17 mouse cellular contexts compared by ENCODE assay signal in genomic region chr17:31400294-31400693, GRCm38 (mm10). TPM values are rescaled to one million over a fixed set of nuclear protein-coding genes. Genes with fewer than 3 reads are reported as not detected.
DNase-seq lines count a peak whose midpoint lies in the region; ATAC-seq and TF ChIP-seq lines count a peak whose summit lies in the region.
"Had no signal": no experiment of that assay in that cellular context is flagged by ENCODE, and none has a peak within 500 bp of the region (broad histone marks: within the 10 kb centered on the region; RNA-seq: fewer than 3 reads in every experiment).

No protein-coding gene starts in this region.

- H3K4me3 ChIP-seq in hindbrain, embryonic 16.5 days (ENCODE audit: low read length), result no peak overlapping the region
- no peak overlapping the region for H3K4me3 ChIP-seq in hindbrain, embryonic 14.5 days (replicated peaks; ENCODE audit: low read length)
- no peak overlapping the region for H3K4me3 ChIP-seq in lung, embryonic 15.5 days
- no peak overlapping the region for H3K4me3 ChIP-seq in stomach, embryonic 14.5 days (ENCODE audit: low read depth, low read length)
- no peak overlapping the region for H3K4me3 ChIP-seq in stomach, postnatal 0 days (ENCODE audit: low read depth, low read length)
- no peak overlapping the region for H3K4me3 ChIP-seq in heart, embryonic 12.5 days
- H3K4me3 ChIP-seq: hindbrain, embryonic 12.5 days; liver, embryonic 13.5 days had no signal

- no peaks in the 10 kb centered on the region for H3K9me3 ChIP-seq in hindbrain, embryonic 16.5 days (ENCODE audit: control insufficient read depth, low read length)
- H3K9me3 ChIP-seq in hindbrain, embryonic 14.5 days (ENCODE audit: control insufficient read depth, low read length), result no peaks in the 10 kb centered on the region
- no peaks in the 10 kb centered on the region for H3K9me3 ChIP-seq in lung, embryonic 15.5 days
- H3K9me3 ChIP-seq in stomach, embryonic 14.5 days (ENCODE audit: control insufficient read depth, low read depth, low read length), result no peaks in the 10 kb centered on the region
- no peaks in the 10 kb centered on the region for H3K9me3 ChIP-seq in stomach, postnatal 0 days (ENCODE audit: control insufficient read depth, low read length)
- H3K9me3 ChIP-seq in heart, embryonic 12.5 days (replicated peaks), result no peaks in the 10 kb centered on the region
- H3K9me3 ChIP-seq: hindbrain, embryonic 12.5 days; liver, embryonic 13.5 days had no signal

- ATAC-seq in hindbrain, embryonic 16.5 days, result peak; percentile 19; the same call in 1 of the 2 replicates
- no peak for ATAC-seq in hindbrain, embryonic 14.5 days (ENCODE audit: low FRiP score)
- ATAC-seq in lung, embryonic 15.5 days (ENCODE audit: borderline replicate concordance, extremely low read depth, low FRiP score, low TSS enrichment), result no peak
- ATAC-seq in stomach, embryonic 14.5 days (ENCODE audit: insufficient number of reproducible peaks, insufficient read depth, low FRiP score, low read depth), result 0 out of 2 replicates have a peak, but pooled peaks have one; percentile 23
- ATAC-seq in stomach, postnatal 0 days (ENCODE audit: low FRiP score, low TSS enrichment), result no peak
- no peak for ATAC-seq in heart, embryonic 12.5 days (ENCODE audit: insufficient number of reproducible peaks, low FRiP score)

- DNase-seq in hindbrain, embryonic 14.5 days (ENCODE audit: low spot score), result no peak
- DNase-seq in lung, postnatal 10 days, result no peak
- DNase-seq in stomach, postnatal 0 days (ENCODE audit: low spot score), result no peak
- DNase-seq: adrenal gland, postnatal 10 days; cerebellum, adult 18-20 months; gastrocnemius, postnatal 36 days; heart, postnatal 10 days; kidney, adult 11 months; liver, embryonic 13.5 days; lung, postnatal 36 days; thymus, postnatal 36 days had no signal

- WGBS in hindbrain, embryonic 16.5 days, result 68% methylated on average over 6 of the region's 6 CpGs
- WGBS in hindbrain, embryonic 14.5 days, result 76% methylated on average over 6 of the region's 6 CpGs
- 58% methylated on average over 6 of the region's 6 CpGs for WGBS in lung, embryonic 15.5 days
- WGBS in stomach, embryonic 14.5 days, result 63% methylated on average over 6 of the region's 6 CpGs
- WGBS in stomach, postnatal 0 days, result 55% methylated on average over 6 of the region's 6 CpGs
- 89% methylated on average over 6 of the region's 6 CpGs for WGBS in heart, embryonic 12.5 days

- peaks cover 7% of the 10 kb centered on the region for H3K4me1 ChIP-seq in hindbrain, embryonic 16.5 days (ENCODE audit: control insufficient read depth, insufficient read depth, low read depth, low read length)
- no peaks in the 10 kb centered on the region for H3K4me1 ChIP-seq in hindbrain, embryonic 14.5 days (replicated peaks; ENCODE audit: control insufficient read depth, insufficient read depth, low read length)
- peaks cover 37% of the 10 kb centered on the region for H3K4me1 ChIP-seq in lung, embryonic 15.5 days
- H3K4me1 ChIP-seq in stomach, embryonic 14.5 days (ENCODE audit: control insufficient read depth, insufficient read depth, low read length), result peaks cover 20% of the 10 kb centered on the region
- H3K4me1 ChIP-seq in stomach, postnatal 0 days (replicated peaks; ENCODE audit: control insufficient read depth, insufficient read depth), result no peaks in the 10 kb centered on the region
- no peaks in the 10 kb centered on the region; the same call in 1 of the 2 replicates for H3K4me1 ChIP-seq in heart, embryonic 12.5 days (replicated peaks)
- H3K4me1 ChIP-seq: liver, embryonic 13.5 days had no signal

- no peak overlapping the region for H3K4me2 ChIP-seq in hindbrain, embryonic 16.5 days (ENCODE audit: low read length)
- no peak overlapping the region for H3K4me2 ChIP-seq in hindbrain, embryonic 14.5 days (replicated peaks)
- H3K4me2 ChIP-seq in lung, embryonic 15.5 days, result no peak overlapping the region
- no peak overlapping the region for H3K4me2 ChIP-seq in stomach, embryonic 14.5 days (replicated peaks; ENCODE audit: low read depth, low read length)
- no peak overlapping the region for H3K4me2 ChIP-seq in stomach, postnatal 0 days (replicated peaks; ENCODE audit: low read depth)
- H3K4me2 ChIP-seq in heart, embryonic 12.5 days, result no peak overlapping the region
- H3K4me2 ChIP-seq: hindbrain, embryonic 12.5 days; liver, embryonic 13.5 days had no signal

- TF ChIP-seq EP300 in stomach, postnatal 0 days (optimal IDR thresholded peaks at IDR 0.05), result no peak

- H3K27ac ChIP-seq in hindbrain, embryonic 16.5 days (ENCODE audit: low read depth, low read length), result peak overlapping the region; percentile 5; the same call in 1 of the 2 replicates
- no peak overlapping the region for H3K27ac ChIP-seq in hindbrain, embryonic 14.5 days
- peak overlapping the region; percentile 29; the same call in 1 of the 2 replicates for H3K27ac ChIP-seq in lung, embryonic 15.5 days
- peak overlapping the region; percentile 45; the same call in 1 of the 2 replicates for H3K27ac ChIP-seq in stomach, embryonic 14.5 days (ENCODE audit: low read length)
- no peak overlapping the region for H3K27ac ChIP-seq in stomach, postnatal 0 days (replicated peaks)
- H3K27ac ChIP-seq in heart, embryonic 12.5 days (ENCODE audit: poor library complexity, severe bottlenecking), result no peak overlapping the region
- H3K27ac ChIP-seq: hindbrain, embryonic 12.5 days; kidney, postnatal 0 days; liver, embryonic 13.5 days had no signal

- no peaks in the 10 kb centered on the region for H3K36me3 ChIP-seq in hindbrain, embryonic 16.5 days (ENCODE audit: control insufficient read depth, insufficient read depth, low read length)
- H3K36me3 ChIP-seq in hindbrain, embryonic 14.5 days (replicated peaks; ENCODE audit: control insufficient read depth, insufficient read depth), result 0 out of 2 replicates have a peak, but pooled peaks cover 7% of the 10 kb centered on the region
- H3K36me3 ChIP-seq in lung, embryonic 15.5 days, result no peaks in the 10 kb centered on the region
- no peaks in the 10 kb centered on the region for H3K36me3 ChIP-seq in stomach, embryonic 14.5 days (ENCODE audit: control insufficient read depth, insufficient read depth, low read length)
- no peaks in the 10 kb centered on the region for H3K36me3 ChIP-seq in stomach, postnatal 0 days (ENCODE audit: control insufficient read depth, insufficient read depth, low read length)
- H3K36me3 ChIP-seq in heart, embryonic 12.5 days, result no peaks in the 10 kb centered on the region
- H3K36me3 ChIP-seq: liver, embryonic 13.5 days had no signal

- no peaks in the 10 kb centered on the region for H3K27me3 ChIP-seq in hindbrain, embryonic 16.5 days (replicated peaks; ENCODE audit: control insufficient read depth, insufficient read depth, low read length)
- no peaks in the 10 kb centered on the region for H3K27me3 ChIP-seq in hindbrain, embryonic 14.5 days (ENCODE audit: control insufficient read depth, insufficient read depth, low read length)
- H3K27me3 ChIP-seq in lung, embryonic 15.5 days, result no peaks in the 10 kb centered on the region
- H3K27me3 ChIP-seq in stomach, embryonic 14.5 days (ENCODE audit: control insufficient read depth, insufficient read depth, low read length), result no peaks in the 10 kb centered on the region
- no peaks in the 10 kb centered on the region for H3K27me3 ChIP-seq in stomach, postnatal 0 days (ENCODE audit: control insufficient read depth, insufficient read depth, low read length)
- H3K27me3 ChIP-seq in heart, embryonic 12.5 days (replicated peaks), result no peaks in the 10 kb centered on the region
- H3K27me3 ChIP-seq: hindbrain, embryonic 12.5 days; liver, embryonic 13.5 days had no signal

- no peak overlapping the region for H3K9ac ChIP-seq in hindbrain, embryonic 16.5 days (ENCODE audit: low read depth, low read length)
- no peak overlapping the region for H3K9ac ChIP-seq in hindbrain, embryonic 14.5 days
- no peak overlapping the region for H3K9ac ChIP-seq in lung, embryonic 15.5 days
- no peak overlapping the region for H3K9ac ChIP-seq in stomach, embryonic 14.5 days (replicated peaks; ENCODE audit: low read depth, low read length)
- H3K9ac ChIP-seq in stomach, postnatal 0 days (ENCODE audit: low read length), result no peak overlapping the region
- H3K9ac ChIP-seq in heart, embryonic 12.5 days, result no peak overlapping the region
- H3K9ac ChIP-seq: hindbrain, embryonic 12.5 days; liver, embryonic 13.5 days had no signal

- no peak for TF ChIP-seq CTCF in stomach, postnatal 0 days (IDR thresholded peaks at IDR 0.05; ENCODE audit: low read depth)

RNA-seq across cellular contexts. Expression of gene Pde9a, which starts 14.3 kb away (rescaled TPM):
- polyA plus RNA-seq in hindbrain, embryonic 16.5 days (2015; fragmentation: Nextera tagmentation; extraction: Ambion mirVana), result 30.3 and 34.4 TPM in 2 replicates
- 31.1 and 32.6 TPM in 2 replicates for polyA plus RNA-seq in hindbrain, embryonic 14.5 days (2014; fragmentation: Nextera tagmentation; extraction: Ambion mirVana)
- 34.8 and 35.8 TPM in 2 replicates for polyA plus RNA-seq in lung, embryonic 15.5 days (2015; fragmentation: Nextera tagmentation; extraction: Ambion mirVana)
- 39.6 and 42.8 TPM in 2 replicates for polyA plus RNA-seq in stomach, embryonic 14.5 days (2014; fragmentation: Nextera tagmentation; extraction: Ambion mirVana)
- polyA plus RNA-seq in stomach, postnatal 0 days (2015; fragmentation: Nextera tagmentation; extraction: Ambion mirVana), result 11.6 and 12.1 TPM in 2 replicates
- 5.5 and 5.6 TPM in 2 replicates for polyA plus RNA-seq in heart, embryonic 12.5 days (2016; fragmentation: Nextera tagmentation; extraction: Ambion mirVana)

Comparison
In these comparisons a context has a peak if more than half of its experiments do, and no peak if none do; other contexts are left out.
1. ATAC-seq: peak in hindbrain, embryonic 16.5 days (single experiment) and stomach, embryonic 14.5 days (single experiment); none in hindbrain, embryonic 14.5 days (single experiment), lung, embryonic 15.5 days (single experiment), stomach, postnatal 0 days (single experiment) and heart, embryonic 12.5 days (single experiment).
2. H3K27ac ChIP-seq: peak in hindbrain, embryonic 16.5 days (single experiment), lung, embryonic 15.5 days (single experiment) and stomach, embryonic 14.5 days (single experiment); none in hindbrain, embryonic 14.5 days (single experiment), stomach, postnatal 0 days (single experiment) and heart, embryonic 12.5 days (single experiment).